Mouse (Mus musculus): ENCODE measurements around the gene Ube2l3.

Gene Ube2l3

GRCm38 (mm10) chr16:17147391-17147929, 55.0 kb downstream of the Ube2l3 start:
- DNase-seq (ENCODE audit: low spot score in 2 of 2): peak; percentile 35 to 49

GRCm38 (mm10) chr16:17146772-17147235, 55.6 kb downstream of the Ube2l3 start, which contains the start of gene Ccdc116:
Ccdc116 (minus strand) TSS chr16:17147229.
- peak; percentile 79 for DNase-seq (ENCODE audit: low spot score in 2 of 2)

GRCm38 (mm10) chr16:17144339-17144738, 58.1 kb downstream of the Ube2l3 start, which contains the start of gene Ydjc:
Ydjc (plus strand) TSS chr16:17144621.
- no peak for DNase-seq (ENCODE audit: low spot score in 2 of 2)

GRCm38 (mm10) chr16:17137355-17137754, 65.1 kb downstream of the Ube2l3 start:
- no peak for DNase-seq (ENCODE audit: low spot score in 2 of 2)

GRCm38 (mm10) chr16:17132906-17133200, 69.6 kb downstream of the Ube2l3 start:
- DNase-seq (ENCODE audit: low spot score in 2 of 2): no peak

GRCm38 (mm10) chr16:17132089-17132905, 70.2 kb downstream of the Ube2l3 start, which contains the start of gene Sdf2l1:
Sdf2l1 (minus strand) TSS chr16:17132383.
- DNase-seq (ENCODE audit: low spot score in 2 of 2): peak; percentile 98 to 99

- DNase-seq (ENCODE audit: low spot score in 2 of 2): peak in 1 of 2 experiments; percentile 28
Observed at GRCm38 (mm10) chr16:17131191-17132088, 71.0 kb downstream of the Ube2l3 start.

GRCm38 (mm10) chr16:17127292-17127691, 75.2 kb downstream of the Ube2l3 start:
- DNase-seq (ENCODE audit: low spot score in 2 of 2): peak; percentile 31 to 54

- peak; percentile 72 to 81 for DNase-seq (ENCODE audit: low spot score in 2 of 2)
Observed at GRCm38 (mm10) chr16:17124871-17125520, 77.5 kb downstream of the Ube2l3 start, which contains the start of gene 2610318N02Rik. 2610318N02Rik (minus strand) TSS chr16:17125167.

GRCm38 (mm10) chr16:17124119-17124870, 78.2 kb downstream of the Ube2l3 start:
- no peak for DNase-seq (ENCODE audit: low spot score in 2 of 2)

- DNase-seq (ENCODE audit: low spot score in 2 of 2): no peak
Observed at GRCm38 (mm10) chr16:17121569-17121968, 80.9 kb downstream of the Ube2l3 start.

GRCm38 (mm10) chr16:17117309-17117799, 85.1 kb downstream of the Ube2l3 start:
- no peak for DNase-seq (ENCODE audit: low spot score in 2 of 2)

- peak; percentile 77 to 81 for DNase-seq (ENCODE audit: low spot score in 2 of 2)
Observed at GRCm38 (mm10) chr16:17110771-17111743, 91.4 kb downstream of the Ube2l3 start, which contains the start of gene Ppil2. Ppil2 (minus strand) TSS chr16:17111257.

GRCm38 (mm10) chr16:17104600-17104999, 97.8 kb downstream of the Ube2l3 start:
- no peak for DNase-seq (ENCODE audit: low spot score in 2 of 2)

- no peak for DNase-seq (ENCODE audit: low spot score in 2 of 2)
Observed at GRCm38 (mm10) chr16:17102630-17103220, 99.7 kb downstream of the Ube2l3 start.
